Mouse (Mus musculus): ENCODE data around the gene Wdhd1.
A peak's percentile ranks its signal among the peaks of the same experiment; 100 is the strongest.

Gene Wdhd1

GRCm38 (mm10) chr14:47279058-47279457 is 2.4 kb upstream of the Wdhd1 start:
- DNase-seq (ENCODE audit: low read depth): no peak

GRCm38 (mm10) chr14:47276036-47276603 is 537 bp downstream of the Wdhd1 start:
- peak; percentile 31 for DNase-seq (ENCODE audit: low read depth)

GRCm38 (mm10) chr14:47275417-47275816 is 1.2 kb downstream of the Wdhd1 start:
- no peak for DNase-seq (ENCODE audit: low read depth)

GRCm38 (mm10) chr14:47273751-47274150 is 2.9 kb downstream of the Wdhd1 start:
- DNase-seq (ENCODE audit: low read depth): no peak

GRCm38 (mm10) chr14:47269706-47270105 is 7.0 kb downstream of the Wdhd1 start:
- no peak for DNase-seq (ENCODE audit: low read depth)

- no peak for DNase-seq (ENCODE audit: low read depth)
Measured at GRCm38 (mm10) chr14:47269056-47269455, 7.6 kb downstream of the Wdhd1 start.

GRCm38 (mm10) chr14:47265829-47266228 is 10.8 kb downstream of the Wdhd1 start:
- no peak for DNase-seq (ENCODE audit: low read depth)

GRCm38 (mm10) chr14:47264866-47265265 is 11.8 kb downstream of the Wdhd1 start:
- DNase-seq (ENCODE audit: low read depth): no peak

GRCm38 (mm10) chr14:47249839-47250238 is 26.8 kb downstream of the Wdhd1 start:
- DNase-seq (ENCODE audit: low read depth): no peak

GRCm38 (mm10) chr14:47242753-47243152 is 33.9 kb downstream of the Wdhd1 start:
- no peak for DNase-seq (ENCODE audit: low read depth)

GRCm38 (mm10) chr14:47241046-47241445 is 35.6 kb downstream of the Wdhd1 start:
- DNase-seq (ENCODE audit: low read depth): no peak

- peak; percentile 23 for DNase-seq (ENCODE audit: low read depth)
Measured at GRCm38 (mm10) chr14:47240600-47240999, 36.1 kb downstream of the Wdhd1 start.

- DNase-seq (ENCODE audit: low read depth): no peak
Measured at GRCm38 (mm10) chr14:47237286-47237685, 39.4 kb downstream of the Wdhd1 start.

GRCm38 (mm10) chr14:47236491-47236890 is 40.2 kb downstream of the Wdhd1 start:
- no peak for DNase-seq (ENCODE audit: low read depth)

GRCm38 (mm10) chr14:47234526-47235250 is 42.0 kb downstream of the Wdhd1 start:
- no peak for DNase-seq (ENCODE audit: low read depth)

GRCm38 (mm10) chr14:47234032-47234431 is 42.6 kb downstream of the Wdhd1 start:
- DNase-seq (ENCODE audit: low read depth): no peak

GRCm38 (mm10) chr14:47233602-47234001 is 43.1 kb downstream of the Wdhd1 start:
- no peak for DNase-seq (ENCODE audit: low read depth)

GRCm38 (mm10) chr14:47229796-47230376 is 46.8 kb downstream of the Wdhd1 start:
- DNase-seq (ENCODE audit: low read depth): no peak

GRCm38 (mm10) chr14:47225931-47226330 is 50.7 kb downstream of the Wdhd1 start:
- DNase-seq (ENCODE audit: low read depth): no peak

- no peak for DNase-seq (ENCODE audit: low read depth)
Measured at GRCm38 (mm10) chr14:47224476-47225325, 52.0 kb downstream of the Wdhd1 start.

- DNase-seq (ENCODE audit: low read depth): no peak
Measured at GRCm38 (mm10) chr14:47222631-47223450, 53.8 kb downstream of the Wdhd1 start.

- DNase-seq (ENCODE audit: low read depth): no peak
Measured at GRCm38 (mm10) chr14:47221567-47221966, 55.1 kb downstream of the Wdhd1 start.

Data from c-Kit-positive CD71-negative TER-119-negative erythroid progenitor cells, embryonic 14.5 days (primary cell).